Mouse (Mus musculus) neural tube, embryonic 14.5 days (tissue): ENCODE data around the gene Myo18a. TPM values are rescaled to one million over a fixed set of nuclear protein-coding genes. Genes with fewer than 3 reads are reported as not detected.

Experiments used
- ATAC-seq: fragments of 200-750 bp; cut with Nextera tagmentation; 2 replicates; pipeline ENCODE4 v1.8.0; 2017; ENCODE audit warnings: low read depth, mild to moderate bottlenecking, moderate TSS enrichment, moderate library complexity
- H3K27ac ChIP-seq: fragments of 300-500 bp; sonication (generic); 2 replicates; pipeline ENCODE4 v1.5.1; 2014; ENCODE audit warnings: low read depth, mild to moderate bottlenecking, control low read depth, low read length, moderate library complexity, mixed read lengths
- H3K27me3 ChIP-seq: fragments of 300-500 bp; sonication (generic); 2 replicates; pipeline ENCODE4 v1.6.1; 2014; ENCODE audit warnings: low read length; ENCODE audit not compliant: control insufficient read depth, insufficient read depth
- H3K36me3 ChIP-seq: fragments of 300-500 bp; sonication (generic); 2 replicates; pipeline ENCODE4 v1.6.1; 2014; ENCODE audit warnings: low read length, mixed read lengths; ENCODE audit not compliant: control insufficient read depth, insufficient read depth
- H3K4me1 ChIP-seq: fragments of 300-500 bp; sonication (generic); 2 replicates; pipeline ENCODE4 v1.6.1; 2014; ENCODE audit warnings: low read length; ENCODE audit not compliant: control insufficient read depth, insufficient read depth
- H3K4me2 ChIP-seq: fragments of 300-500 bp; sonication (generic); 2 replicates; pipeline ENCODE4 v1.6.1; 2014; ENCODE audit warnings: mild to moderate bottlenecking, low read depth, low read length, control low read depth
- H3K4me3 ChIP-seq: fragments of 300-500 bp; sonication (generic); 2 replicates; pipeline ENCODE4 v1.5.1; 2014; ENCODE audit warnings: low read depth, low read length, control low read depth, mixed read lengths
- H3K9ac ChIP-seq: fragments of 300-500 bp; sonication (generic); replicated peaks from 2 replicates; pipeline ENCODE4 v1.6.1; 2014; ENCODE audit warnings: low read depth, mild to moderate bottlenecking, control low read depth, low read length, mixed read lengths
- H3K9me3 ChIP-seq: fragments of 300-500 bp; sonication (generic); 2 replicates; pipeline ENCODE4 v1.6.1; 2016; ENCODE audit warnings: low read length; ENCODE audit not compliant: control insufficient read depth
- WGBS: fragments of 180-500 bp; shearing (Covaris S2); extraction: QIAGEN DNeasy Blood & Tissue Kit; methylation state at CpG from one replicate; pipeline ENCODE4 v1.1.7; 2014; 5-methylcytosine and 5-hydroxymethylcytosine counted together
- polyA plus RNA-seq: library from polyadenylated mRNA; unstranded; fragments of >200 nt; fragmentation: Nextera tagmentation; extraction: Ambion mirVana; gene quantifications from 2 replicates; pipeline ENCODE4 v1.2.1, GENCODE M21; 2014

Gene Myo18a
- polyA plus RNA-seq, 1 experiment from 2014 or later, result 35.7 TPM

- no peak overlapping the region for H3K4me2 ChIP-seq
- no peaks in the 10 kb centered on the region for H3K36me3 ChIP-seq
- H3K4me3 ChIP-seq, result no peak overlapping the region
- H3K9ac ChIP-seq, result no peak overlapping the region
- 0 out of 2 replicates have a peak, but pooled peaks cover 4% of the 10 kb centered on the region for H3K4me1 ChIP-seq
- ATAC-seq, result peak; percentile 70; the same call in 1 of the 2 replicates
- WGBS, result 29% methylated on average over 15 of the region's 15 CpGs
- H3K27ac ChIP-seq, result no peak overlapping the region
- H3K27me3 ChIP-seq, result no peaks in the 10 kb centered on the region
- H3K9me3 ChIP-seq, result no peaks in the 10 kb centered on the region
Measured at GRCm38 (mm10) chr11:77800869-77801701, 38.0 kb downstream of the Myo18a start.

GRCm38 (mm10) chr11:77802341-77802865 is 39.4 kb downstream of the Myo18a start:
- H3K4me3 ChIP-seq, result no peak overlapping the region
- no peak overlapping the region for H3K9ac ChIP-seq
- H3K4me2 ChIP-seq, result no peak overlapping the region
- H3K36me3 ChIP-seq, result no peaks in the 10 kb centered on the region
- no peaks in the 10 kb centered on the region for H3K27me3 ChIP-seq
- H3K27ac ChIP-seq, result no peak overlapping the region
- no peaks in the 10 kb centered on the region for H3K9me3 ChIP-seq
- no peak for ATAC-seq
- 0 out of 2 replicates have a peak, but pooled peaks cover 4% of the 10 kb centered on the region for H3K4me1 ChIP-seq
- WGBS, result 71% methylated on average over 9 of the region's 9 CpGs

GRCm38 (mm10) chr11:77806218-77806617 is 43.2 kb downstream of the Myo18a start:
- H3K36me3 ChIP-seq, result no peaks in the 10 kb centered on the region
- ATAC-seq, result no peak
- 13% methylated on average over 2 of the region's 2 CpGs for whole genome bisulfite sequencing

GRCm38 (mm10) chr11:77806855-77807254 is 43.8 kb downstream of the Myo18a start:
- no peaks in the 10 kb centered on the region for H3K36me3 ChIP-seq
- WGBS, result 89% methylated on average over 6 of the region's 6 CpGs

More at GRCm38 (mm10) chr11:77806218-77806617, 43.2 kb downstream of the Myo18a start:
- H3K27ac ChIP-seq, result no peak overlapping the region
- H3K4me3 ChIP-seq, result no peak overlapping the region
- H3K4me1 ChIP-seq, result peaks cover 6% of the 10 kb centered on the region; the same call in 1 of the 2 replicates
- H3K27me3 ChIP-seq, result no peaks in the 10 kb centered on the region
- H3K4me2 ChIP-seq, result no peak overlapping the region
- no peaks in the 10 kb centered on the region for H3K9me3 ChIP-seq
- no peak overlapping the region for H3K9ac ChIP-seq

GRCm38 (mm10) chr11:77808051-77808465 is 45.0 kb downstream of the Myo18a start:
- H3K27ac ChIP-seq, result no peak overlapping the region
- no peak for ATAC-seq
- H3K9ac ChIP-seq, result no peak overlapping the region
- WGBS, result 57% methylated on average over 5 of the region's 5 CpGs
- H3K27me3 ChIP-seq, result no peaks in the 10 kb centered on the region
- no peaks in the 10 kb centered on the region for H3K9me3 ChIP-seq
- H3K4me1 ChIP-seq, result peaks cover 6% of the 10 kb centered on the region; the same call in 1 of the 2 replicates
- no peak overlapping the region for H3K4me3 ChIP-seq
- H3K36me3 ChIP-seq, result peaks cover 5% of the 10 kb centered on the region; the same call in 1 of the 2 replicates
- no peak overlapping the region for H3K4me2 ChIP-seq

More at GRCm38 (mm10) chr11:77806855-77807254, 43.8 kb downstream of the Myo18a start:
- Histone ChIP-seq H3K27ac (no peak overlapping the region), H3K4me2 (no peak overlapping the region), H3K4me3 (no peak overlapping the region), H3K27me3 (no peaks in the 10 kb centered on the region), H3K9me3 (no peaks in the 10 kb centered on the region), H3K9ac (no peak overlapping the region), H3K4me1 (peaks cover 6% of the 10 kb centered on the region; the same call in 1 of the 2 replicates)
- no peak for ATAC-seq

- no peak for ATAC-seq
- no peak overlapping the region for H3K4me3 ChIP-seq
- peaks cover 6% of the 10 kb centered on the region; the same call in 1 of the 2 replicates for H3K4me1 ChIP-seq
- H3K9ac ChIP-seq, result no peak overlapping the region
- H3K27ac ChIP-seq, result no peak overlapping the region
- H3K36me3 ChIP-seq, result peaks cover 5% of the 10 kb centered on the region; the same call in 1 of the 2 replicates
- H3K4me2 ChIP-seq, result no peak overlapping the region
- no peaks in the 10 kb centered on the region for H3K9me3 ChIP-seq
- H3K27me3 ChIP-seq, result no peaks in the 10 kb centered on the region
- WGBS, result 76% methylated on average over 4 of the region's 4 CpGs
Measured at GRCm38 (mm10) chr11:77809215-77809614, 46.2 kb downstream of the Myo18a start.

GRCm38 (mm10) chr11:77810018-77810417 is 47.0 kb downstream of the Myo18a start:
- H3K36me3 ChIP-seq, result peaks cover 5% of the 10 kb centered on the region; the same call in 1 of the 2 replicates
- no peak overlapping the region for H3K9ac ChIP-seq
- H3K27me3 ChIP-seq, result no peaks in the 10 kb centered on the region
- no peak overlapping the region for H3K4me3 ChIP-seq
- H3K4me2 ChIP-seq, result no peak overlapping the region
- H3K4me1 ChIP-seq, result peaks cover 6% of the 10 kb centered on the region; the same call in 1 of the 2 replicates
- no peak overlapping the region for H3K27ac ChIP-seq
- WGBS, result 93% methylated on average over 6 of the region's 6 CpGs
- no peaks in the 10 kb centered on the region for H3K9me3 ChIP-seq
- ATAC-seq, result no peak

- WGBS, result 75% methylated on average over 2 of the region's 2 CpGs
- Histone ChIP-seq H3K36me3 (peaks cover 19% of the 10 kb centered on the region), H3K9ac (no peak overlapping the region)
Measured at GRCm38 (mm10) chr11:77813969-77814368, 50.9 kb downstream of the Myo18a start.

GRCm38 (mm10) chr11:77816003-77816402 is 53.0 kb downstream of the Myo18a start:
- Histone ChIP-seq H3K27ac (no peak overlapping the region), H3K27me3 (no peaks in the 10 kb centered on the region), H3K4me2 (no peak overlapping the region), H3K4me3 (no peak overlapping the region), H3K9me3 (no peaks in the 10 kb centered on the region), H3K36me3 (peaks cover 30% of the 10 kb centered on the region), H3K9ac (no peak overlapping the region), H3K4me1 (no peaks in the 10 kb centered on the region)
- 0 out of 2 replicates have a peak, but pooled peaks have one; percentile 50 for ATAC-seq
- 22% methylated on average over 3 of the region's 3 CpGs for WGBS

More at GRCm38 (mm10) chr11:77813969-77814368, 50.9 kb downstream of the Myo18a start:
- Histone ChIP-seq H3K4me1 (no peaks in the 10 kb centered on the region), H3K27me3 (no peaks in the 10 kb centered on the region), H3K4me2 (no peak overlapping the region), H3K4me3 (no peak overlapping the region), H3K9me3 (no peaks in the 10 kb centered on the region), H3K27ac (no peak overlapping the region)
- no peak for ATAC-seq
